11 mouse cellular contexts compared by ENCODE assay signal in the genomic region with DNA sequence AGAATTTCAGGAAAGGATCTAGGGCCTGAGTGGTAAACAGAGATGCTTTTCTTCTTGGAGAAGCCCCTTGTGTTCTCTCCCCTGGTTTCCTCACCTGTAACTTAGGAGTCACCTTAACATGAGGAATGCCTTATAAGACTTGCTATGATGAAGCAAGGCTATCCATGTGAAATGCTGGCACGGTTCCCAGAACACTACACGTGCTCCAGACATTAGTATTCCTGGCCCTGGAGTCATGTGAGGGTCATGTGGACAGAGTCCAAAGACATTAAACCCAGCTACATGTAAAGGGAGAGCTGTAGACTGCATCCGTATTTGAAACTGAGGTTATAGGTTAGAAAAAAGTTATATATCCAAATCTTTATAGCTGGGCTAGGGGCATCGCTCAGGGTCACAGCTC. TPM values are rescaled to one million over a fixed set of nuclear protein-coding genes. Genes with fewer than 3 reads are reported as not detected.
DNase-seq lines count a peak whose midpoint lies in the region; ATAC-seq lines count a peak whose summit lies in the region.
"Had no signal": no experiment of that assay in that cellular context is flagged by ENCODE, and none has a peak within 500 bp of the region (broad histone marks: within the 10 kb centered on the region; RNA-seq: fewer than 3 reads in every experiment).

No protein-coding gene starts in this region.

- H3K4me2 ChIP-seq in neural tube, embryonic 14.5 days (ENCODE audit: low read depth, low read length) = no peak overlapping the region
- no peak overlapping the region for H3K4me2 ChIP-seq in neural tube, embryonic 15.5 days
- H3K4me2 ChIP-seq: hindbrain, embryonic 15.5 days had no signal

- DNase-seq in adrenal gland, adult 2 months = peak; percentile 19
- no peak for DNase-seq in adrenal gland, adult 18-20 months (ENCODE audit: low spot score in 2 of 2)
- peak; percentile 69 to 79 for DNase-seq in kidney, postnatal 4 days
- DNase-seq in yolk sac, embryonic 10.5 days (ENCODE audit: low spot score) = no peak
- DNase-seq in forebrain, embryonic 10.5 days (ENCODE audit: extremely low spot score, low spot score) = no peak
- no peak for DNase-seq in retina, postnatal 1 day
- DNase-seq: thymus, postnatal 14 days had no signal

- H3K9ac ChIP-seq in neural tube, embryonic 14.5 days (replicated peaks; ENCODE audit: low read depth, low read length) = no peak overlapping the region
- no peak overlapping the region for H3K9ac ChIP-seq in neural tube, embryonic 15.5 days (replicated peaks)
- H3K9ac ChIP-seq: hindbrain, embryonic 15.5 days had no signal

- 67% methylated on average over 4 of the region's 4 CpGs for WGBS in neural tube, embryonic 14.5 days
- WGBS in neural tube, embryonic 15.5 days = 63% methylated on average over 4 of the region's 4 CpGs
- WGBS in forebrain, embryonic 10.5 days = 84% methylated on average over 4 of the region's 4 CpGs

- no peaks in the 10 kb centered on the region for H3K36me3 ChIP-seq in neural tube, embryonic 14.5 days (ENCODE audit: control insufficient read depth, insufficient read depth, low read length)
- no peaks in the 10 kb centered on the region for H3K36me3 ChIP-seq in neural tube, embryonic 15.5 days
- no peaks in the 10 kb centered on the region for H3K36me3 ChIP-seq in forebrain, embryonic 10.5 days (replicated peaks)
- H3K36me3 ChIP-seq: hindbrain, embryonic 15.5 days had no signal

- no peaks in the 10 kb centered on the region for H3K9me3 ChIP-seq in neural tube, embryonic 14.5 days (ENCODE audit: control insufficient read depth, low read length)
- no peaks in the 10 kb centered on the region for H3K9me3 ChIP-seq in neural tube, embryonic 15.5 days (replicated peaks)
- no peaks in the 10 kb centered on the region for H3K9me3 ChIP-seq in forebrain, embryonic 10.5 days
- H3K9me3 ChIP-seq: hindbrain, embryonic 15.5 days had no signal

- no peaks in the 10 kb centered on the region for H3K4me1 ChIP-seq in neural tube, embryonic 14.5 days (ENCODE audit: control insufficient read depth, insufficient read depth, low read length)
- 0 out of 2 replicates have a peak, but pooled peaks cover 4% of the 10 kb centered on the region for H3K4me1 ChIP-seq in neural tube, embryonic 15.5 days
- H3K4me1 ChIP-seq in forebrain, embryonic 10.5 days = 0 out of 2 replicates have a peak, but pooled peaks cover 10% of the 10 kb centered on the region

- ATAC-seq in neural tube, embryonic 14.5 days (ENCODE audit: low read depth) = 0 out of 2 replicates have a peak, but pooled peaks have one; percentile 34
- no peak for ATAC-seq in neural tube, embryonic 15.5 days (ENCODE audit: low FRiP score)

- no peak overlapping the region for H3K4me3 ChIP-seq in neural tube, embryonic 14.5 days (ENCODE audit: low read depth, low read length)
- H3K4me3 ChIP-seq in neural tube, embryonic 15.5 days (replicated peaks) = no peak overlapping the region
- H3K4me3 ChIP-seq in forebrain, embryonic 10.5 days = no peak overlapping the region
- H3K4me3 ChIP-seq: erythroblast, embryonic 14.5 days; hindbrain, embryonic 15.5 days had no signal

- no peak overlapping the region for H3K27ac ChIP-seq in neural tube, embryonic 14.5 days (ENCODE audit: low read depth, low read length)
- H3K27ac ChIP-seq in neural tube, embryonic 15.5 days (replicated peaks) = no peak overlapping the region
- no peak overlapping the region for H3K27ac ChIP-seq in forebrain, embryonic 10.5 days
- H3K27ac ChIP-seq: hindbrain, embryonic 15.5 days had no signal

- H3K27me3 ChIP-seq in neural tube, embryonic 14.5 days (ENCODE audit: control insufficient read depth, insufficient read depth, low read length) = no peaks in the 10 kb centered on the region
- no peaks in the 10 kb centered on the region for H3K27me3 ChIP-seq in neural tube, embryonic 15.5 days (replicated peaks)
- H3K27me3 ChIP-seq in forebrain, embryonic 10.5 days (ENCODE audit: poor library complexity, severe bottlenecking) = no peaks in the 10 kb centered on the region
- H3K27me3 ChIP-seq: hindbrain, embryonic 15.5 days had no signal

RNA-seq across cellular contexts. Expression of a gene that starts 9.5 kb away (rescaled TPM):
- total RNA-seq in adrenal gland, adult 2 months (2021) = 1 to 10 TPM; 2.6 to 2.9 TPM
- 0.07 and 0.08 TPM in 2 replicates for polyA plus RNA-seq in adrenal gland, adult 2 months (2012; rRNA removed)
- 1 to 10 TPM; 2.3 to 4.6 TPM for total RNA-seq in adrenal gland, adult 18-20 months (2021)
- 7.4 and 10.6 TPM in 2 replicates for polyA plus RNA-seq in neural tube, embryonic 14.5 days (2014; fragmentation: Nextera tagmentation; extraction: Ambion mirVana)
- polyA plus RNA-seq in neural tube, embryonic 15.5 days (2015; fragmentation: Nextera tagmentation; extraction: Ambion mirVana) = 10.7 and 10.8 TPM in 2 replicates
- polyA plus RNA-seq in forebrain, embryonic 10.5 days (2016; fragmentation: Nextera tagmentation; extraction: Ambion mirVana) = 6.7 and 9.4 TPM in 2 replicates

RNA-seq across cellular contexts. Expression of a gene that starts 58.8 kb away (rescaled TPM):
- 100 to 1,000 TPM; 319 to 336 TPM for total RNA-seq in adrenal gland, adult 2 months (2021)
- polyA plus RNA-seq in adrenal gland, adult 2 months (2012; rRNA removed) = 27.4 and 28.2 TPM in 2 replicates
- 100 to 1,000 TPM; 341 to 383 TPM for total RNA-seq in adrenal gland, adult 18-20 months (2021)
- polyA plus RNA-seq in neural tube, embryonic 14.5 days (2014; fragmentation: Nextera tagmentation; extraction: Ambion mirVana) = 267 and 325 TPM in 2 replicates
- polyA plus RNA-seq in neural tube, embryonic 15.5 days (2015; fragmentation: Nextera tagmentation; extraction: Ambion mirVana) = 224 and 254 TPM in 2 replicates
- 437 and 457 TPM in 2 replicates for polyA plus RNA-seq in forebrain, embryonic 10.5 days (2016; fragmentation: Nextera tagmentation; extraction: Ambion mirVana)

Comparison
In these comparisons a context has a peak if more than half of its experiments do, and no peak if none do; other contexts are left out.
1. DNase-seq: peak in adrenal gland, adult 2 months (single experiment) and kidney, postnatal 4 days (2 of 2); none in adrenal gland, adult 18-20 months (0 of 2), yolk sac, embryonic 10.5 days (single experiment), forebrain, embryonic 10.5 days (single experiment) and retina, postnatal 1 day (single experiment).